Mouse (Mus musculus) 3134 (cell line): Measurements from ENCODE around the gene Speg.

Experiments used
- DNase-seq: peaks from one replicate; pipeline ENCODE4 v3.0.0-alpha.2; 2011; ENCODE audit warnings: low spot score; ENCODE audit not compliant: insufficient read length; ENCODE audit errors: extremely low read depth

Gene Speg

GRCm38 (mm10) chr1:75438782-75439181, 63.7 kb downstream of the Speg start:
- no peak for DNase-seq

GRCm38 (mm10) chr1:75440661-75441060, 65.6 kb downstream of the Speg start:
- DNase-seq, result no peak

- no peak for DNase-seq
These were observed 66.4 kb downstream of the Speg start for GRCm38 (mm10) chr1:75441471-75441996.

- no peak for DNase-seq
These were observed 67.1 kb downstream of the Speg start for GRCm38 (mm10) chr1:75442171-75442570.

GRCm38 (mm10) chr1:75442811-75443210, 67.7 kb downstream of the Speg start:
- no peak for DNase-seq

GRCm38 (mm10) chr1:75443247-75444024, 68.3 kb downstream of the Speg start:
- no peak for DNase-seq

- no peak for DNase-seq
These were observed 69.1 kb downstream of the Speg start for GRCm38 (mm10) chr1:75444208-75444607.

- DNase-seq, result no peak
These were observed 70.1 kb downstream of the Speg start for GRCm38 (mm10) chr1:75445141-75445701.

GRCm38 (mm10) chr1:75445751-75446611, 70.9 kb downstream of the Speg start:
- DNase-seq, result peak; percentile 56

- no peak for DNase-seq
These were observed 71.6 kb downstream of the Speg start for GRCm38 (mm10) chr1:75446656-75447055.

- DNase-seq, result peak; percentile 46
These were observed 72.4 kb downstream of the Speg start for GRCm38 (mm10) chr1:75447265-75448051.

- DNase-seq, result no peak
These were observed 72.9 kb downstream of the Speg start for GRCm38 (mm10) chr1:75448052-75448431.

- DNase-seq, result no peak
These were observed 73.8 kb downstream of the Speg start for GRCm38 (mm10) chr1:75448937-75449336.

GRCm38 (mm10) chr1:75449377-75450135, 74.5 kb downstream of the Speg start:
- DNase-seq, result no peak

GRCm38 (mm10) chr1:75450314-75451005, 75.4 kb downstream of the Speg start, which contains the start of gene Asic4:
Asic4 (plus strand) TSS chr1:75450436.
- no peak for DNase-seq

GRCm38 (mm10) chr1:75451900-75452299, 76.8 kb downstream of the Speg start:
- no peak for DNase-seq

GRCm38 (mm10) chr1:75455433-75455832, 80.3 kb downstream of the Speg start:
- no peak for DNase-seq

GRCm38 (mm10) chr1:75455948-75456347, 80.9 kb downstream of the Speg start:
- DNase-seq, result no peak
